Mouse (Mus musculus) cerebellum, adult 2 months (tissue): ENCODE data around the gene Ndufv1.

Source experiments
- CTCF ChIP-seq: fragments of 200-500 bp; IDR thresholded peaks from 2 replicates; pipeline ENCODE4 v1.5.1; 2011; ENCODE audit warnings: low read depth, mild to moderate bottlenecking, control low read depth, low read length, moderate library complexity, borderline replicate concordance; ENCODE audit not compliant: insufficient read depth
- POLR2A ChIP-seq: fragments of 200-500 bp; IDR thresholded peaks from 2 replicates; pipeline ENCODE4 v1.6.1; 2011; ENCODE audit warnings: low read length, control low read depth, borderline replicate concordance; ENCODE audit not compliant: insufficient read depth

DNA sequence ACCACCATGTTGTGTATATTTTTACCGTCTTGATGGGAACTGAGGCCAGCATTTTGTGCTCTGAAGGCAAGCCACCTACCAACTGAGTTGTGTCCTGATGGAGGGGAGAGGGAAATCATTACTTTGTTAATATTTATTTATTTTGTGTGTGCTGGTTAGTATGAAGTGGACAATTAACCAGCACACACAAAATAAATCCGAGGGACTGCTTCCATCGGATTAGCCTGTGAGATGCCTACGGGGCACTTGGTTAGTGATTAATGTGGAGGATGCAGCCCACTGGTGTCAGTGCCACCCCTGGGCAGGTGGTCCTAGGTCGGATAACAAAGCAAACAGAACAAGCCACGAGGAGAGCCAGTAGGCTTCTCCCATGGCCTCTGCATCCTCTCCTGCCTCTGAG is 17.7 kb downstream of the Ndufv1 start:
- no peak for TF ChIP-seq CTCF
- TF ChIP-seq POLR2A: no peak
